Mouse (Mus musculus) megakaryocyte, embryonic 14.5 days (primary cell): ENCODE results near the gene Faf2.

Experiments used
- FLI1 ChIP-seq: IDR thresholded peaks from 2 replicates; pipeline ENCODE4 v1.6.1; 2012; ENCODE audit warnings: low read length, inconsistent platforms, mixed read lengths
- GATA1 ChIP-seq: IDR thresholded peaks from 3 replicates; pipeline ENCODE4 v1.6.1; 2012; ENCODE audit warnings: mixed read lengths, low read length, inconsistent platforms, borderline replicate concordance

DNA sequence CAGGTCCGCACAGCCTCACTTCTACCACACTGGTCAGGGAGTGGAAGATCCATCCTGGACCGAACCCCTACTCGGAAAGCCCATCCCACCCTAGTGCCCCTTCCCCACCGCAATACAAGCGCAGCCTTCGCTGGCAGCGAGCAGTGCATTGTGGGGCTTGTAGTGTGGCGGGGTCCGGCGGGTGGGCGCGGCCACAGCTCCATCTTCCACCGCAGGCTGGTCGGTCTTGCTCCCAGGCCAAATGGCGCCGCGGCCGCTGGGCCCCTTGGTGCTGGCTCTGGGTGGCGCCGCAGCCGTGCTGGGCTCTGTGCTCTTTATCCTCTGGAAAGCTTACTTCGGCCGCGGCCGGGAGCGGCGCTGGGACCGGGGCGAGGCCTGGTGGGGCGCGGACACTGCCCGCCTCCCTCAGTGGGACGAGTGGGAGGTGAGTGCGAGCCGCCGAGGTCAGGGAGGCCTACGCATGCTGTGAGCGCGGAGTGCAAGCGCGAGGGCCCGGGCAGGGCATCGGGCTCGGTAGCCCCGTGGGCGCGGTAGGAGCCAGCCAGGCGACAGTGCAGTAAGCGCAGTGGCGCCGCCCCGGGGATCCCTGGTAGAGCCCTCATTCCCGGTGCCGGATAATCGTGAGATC, 46.6 kb upstream of the Faf2 start, which contains the start of gene Arl10:
- no peak for TF ChIP-seq GATA1
- TF ChIP-seq FLI1 = no peak
